Mouse (Mus musculus): ENCODE results near the gene Sars2. TPM values are rescaled to one million over a fixed set of nuclear protein-coding genes. Genes with fewer than 3 reads are reported as not detected.
A peak's percentile ranks its signal among the peaks of the same experiment; 100 is the strongest.

Sars2 gene
- polyA plus RNA-seq, 1 experiment from 2014 or later: 24.9 TPM

DNA sequence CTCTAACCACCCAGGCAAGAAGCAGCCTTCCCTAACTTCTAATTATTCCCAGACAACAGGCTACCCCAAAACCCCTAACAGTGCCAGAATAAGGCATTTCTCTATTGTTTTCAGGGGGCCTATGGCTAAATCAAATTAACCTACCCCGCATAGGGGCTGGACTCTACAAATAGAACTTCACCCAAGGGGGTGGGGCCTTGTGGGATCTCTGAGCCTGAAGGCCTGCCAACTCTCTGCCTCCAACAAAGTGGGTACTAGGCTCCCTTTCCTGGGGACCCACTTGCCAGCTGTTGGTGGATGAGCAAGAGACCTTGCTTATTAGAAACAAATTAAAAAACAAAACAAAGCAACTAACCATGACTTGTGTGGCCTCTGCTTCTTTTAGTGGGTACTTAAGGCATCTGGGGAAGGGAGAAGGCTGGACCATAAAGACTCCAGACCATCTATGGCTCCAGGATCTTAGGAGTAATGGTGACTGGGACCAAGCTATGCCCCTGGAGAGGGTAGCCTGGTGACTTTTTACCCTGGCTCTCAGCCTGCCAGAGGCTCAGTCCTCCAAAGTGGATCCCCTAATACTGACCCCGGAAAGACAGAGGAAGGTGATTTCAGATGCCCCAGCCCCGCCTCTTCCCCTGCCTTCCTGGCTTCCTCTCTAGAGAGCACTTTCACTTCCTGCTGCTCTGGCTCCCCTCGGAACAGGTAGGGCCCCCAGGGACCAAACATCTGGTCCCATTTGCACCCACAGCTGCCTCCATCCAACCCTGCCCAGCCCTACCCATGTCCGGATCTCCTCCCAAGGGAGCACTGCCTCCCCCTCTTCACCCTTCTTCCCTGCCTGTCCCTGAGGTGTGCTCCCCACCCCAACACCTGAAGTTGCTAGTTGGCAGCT, 46.8 kb downstream of the Sars2 start, which contains the start of gene Rinl:
Gene Rinl, plus strand, starts transcription at position 663 of the 889 bp plus-strand sequence.
- H3K36me3 ChIP-seq (ENCODE audit: control insufficient read depth, insufficient read depth, low read length): peaks cover 6% of the 10 kb centered on the region
- H3K4me1 ChIP-seq (ENCODE audit: control insufficient read depth, insufficient read depth, low read length): peaks cover 19% of the 10 kb centered on the region
- no peak within 1 kb of the TSS for H3K9ac ChIP-seq (replicated peaks; ENCODE audit: low read depth, low read length)
- H3K4me3 ChIP-seq (ENCODE audit: low read depth, low read length): no peak within 1 kb of the TSS
- 44% methylated on average over 5 of the region's 5 CpGs for WGBS
- H3K27me3 ChIP-seq (ENCODE audit: control insufficient read depth, insufficient read depth, low read length): no peaks in the 10 kb centered on the region
- H3K9me3 ChIP-seq (ENCODE audit: control insufficient read depth, low read depth, low read length): no peaks in the 10 kb centered on the region
- H3K27ac ChIP-seq (ENCODE audit: low read length): peak within 1 kb of the TSS; percentile 44; the same call in 1 of the 2 replicates
- ATAC-seq (ENCODE audit: insufficient number of reproducible peaks, insufficient read depth, low FRiP score, low read depth): no peak
- no peak within 1 kb of the TSS for H3K4me2 ChIP-seq (replicated peaks; ENCODE audit: low read depth, low read length)

DNA sequence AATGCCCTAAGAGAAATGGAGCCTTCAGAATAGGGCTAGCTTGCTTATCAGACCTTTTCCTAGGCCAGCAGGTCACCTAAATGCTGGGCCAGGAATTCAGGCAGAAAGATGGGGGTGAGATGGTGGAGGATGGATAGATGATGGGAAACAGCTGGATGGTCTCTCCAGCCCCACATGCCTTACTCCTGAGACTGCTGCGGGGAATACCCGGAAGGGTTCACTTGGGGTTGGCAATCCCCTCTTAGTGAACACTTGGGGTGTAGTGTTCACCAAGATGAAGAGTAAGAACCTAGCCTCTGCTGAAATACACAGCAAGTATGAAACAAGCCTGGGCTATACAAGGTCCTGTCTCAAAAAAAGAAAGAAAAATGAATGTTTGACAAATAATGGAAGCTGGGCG, 47.4 kb downstream of the Sars2 start:
- Histone ChIP-seq H3K4me1 (ENCODE audit: control insufficient read depth, insufficient read depth, low read length) (peaks cover 19% of the 10 kb centered on the region), H3K27me3 (ENCODE audit: control insufficient read depth, insufficient read depth, low read length) (no peaks in the 10 kb centered on the region), H3K9ac (replicated peaks; ENCODE audit: low read depth, low read length) (no peak overlapping the region), H3K4me2 (replicated peaks; ENCODE audit: low read depth, low read length) (no peak overlapping the region), H3K9me3 (ENCODE audit: control insufficient read depth, low read depth, low read length) (no peaks in the 10 kb centered on the region), H3K36me3 (ENCODE audit: control insufficient read depth, insufficient read depth, low read length) (peaks cover 3% of the 10 kb centered on the region; the same call in 1 of the 2 replicates), H3K27ac (ENCODE audit: low read length) (no peak overlapping the region; the same call in 1 of the 2 replicates), H3K4me3 (ENCODE audit: low read depth, low read length) (no peak overlapping the region)
- no peak for ATAC-seq (ENCODE audit: insufficient number of reproducible peaks, insufficient read depth, low FRiP score, low read depth)
- 28% methylated on average over 3 of the region's 3 CpGs for WGBS

DNA sequence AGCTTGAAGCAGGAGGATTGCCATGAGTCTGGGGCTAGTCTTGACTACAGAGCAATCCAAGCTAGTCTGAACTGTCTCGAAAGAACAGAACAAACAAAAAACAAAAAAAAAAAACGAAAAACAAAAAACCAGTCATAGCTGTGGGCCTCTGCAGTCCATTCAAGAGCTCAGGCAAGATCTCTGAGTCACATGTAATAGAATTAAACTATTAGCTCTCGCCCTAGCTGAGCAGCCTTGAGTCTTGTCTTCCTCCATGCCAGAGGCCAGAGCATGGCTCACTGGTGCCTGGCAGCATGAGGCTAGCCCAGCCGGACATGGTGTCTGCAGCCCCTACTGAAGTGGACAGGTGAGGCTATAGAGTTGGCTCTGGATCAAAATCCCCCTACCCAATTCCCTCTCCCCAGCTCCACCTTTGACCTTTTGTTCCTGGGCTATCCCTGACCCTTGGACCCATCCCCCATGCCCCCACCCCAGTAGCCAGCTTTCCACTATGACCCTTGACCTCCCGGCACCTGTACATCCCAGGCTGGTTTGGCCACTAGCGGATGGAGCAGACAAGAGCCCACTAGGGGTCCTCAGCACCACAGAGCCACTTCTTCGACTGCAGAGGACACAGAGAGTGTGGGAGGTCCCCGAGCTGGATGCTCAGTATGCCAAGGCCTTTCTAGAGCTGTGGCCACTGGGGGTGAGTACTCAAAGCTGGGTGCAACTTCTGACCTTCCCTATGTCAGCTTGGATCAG, 48.4 kb downstream of the Sars2 start:
- Histone ChIP-seq H3K4me1 (ENCODE audit: control insufficient read depth, insufficient read depth, low read length) (peaks cover 19% of the 10 kb centered on the region), H3K27ac (ENCODE audit: low read length) (peak overlapping the region; percentile 44; the same call in 1 of the 2 replicates), H3K27me3 (ENCODE audit: control insufficient read depth, insufficient read depth, low read length) (no peaks in the 10 kb centered on the region), H3K4me2 (replicated peaks; ENCODE audit: low read depth, low read length) (no peak overlapping the region), H3K4me3 (ENCODE audit: low read depth, low read length) (no peak overlapping the region), H3K36me3 (ENCODE audit: control insufficient read depth, insufficient read depth, low read length) (peaks cover 3% of the 10 kb centered on the region; the same call in 1 of the 2 replicates), H3K9me3 (ENCODE audit: control insufficient read depth, low read depth, low read length) (no peaks in the 10 kb centered on the region), H3K9ac (replicated peaks; ENCODE audit: low read depth, low read length) (no peak overlapping the region)
- ATAC-seq (ENCODE audit: insufficient number of reproducible peaks, insufficient read depth, low FRiP score, low read depth): no peak
- WGBS: 59% methylated on average over 8 of the region's 8 CpGs

DNA sequence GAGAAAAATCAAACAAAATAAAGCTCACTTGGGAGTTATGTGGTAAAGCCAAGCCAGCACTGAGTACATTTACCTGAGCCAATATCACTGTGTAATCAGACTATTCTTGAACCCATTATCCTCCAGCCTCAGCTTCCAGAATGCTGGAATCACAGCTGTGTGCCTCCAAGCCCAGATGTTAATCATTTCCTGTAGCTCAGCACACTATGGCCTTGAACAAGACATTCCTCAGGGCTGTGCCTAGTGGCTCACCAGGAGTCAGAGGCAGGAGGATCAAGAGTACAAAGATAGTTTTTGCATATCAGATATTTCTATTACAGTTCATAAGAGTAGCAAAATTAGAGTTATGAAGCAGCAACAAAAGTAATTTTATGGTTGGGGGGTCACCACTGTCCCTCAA, 49.9 kb downstream of the Sars2 start:
- H3K9ac ChIP-seq (replicated peaks; ENCODE audit: low read depth, low read length): no peak overlapping the region
- no peak for ATAC-seq (ENCODE audit: insufficient number of reproducible peaks, insufficient read depth, low FRiP score, low read depth)
- H3K9me3 ChIP-seq (ENCODE audit: control insufficient read depth, low read depth, low read length): no peaks in the 10 kb centered on the region
- H3K27me3 ChIP-seq (ENCODE audit: control insufficient read depth, insufficient read depth, low read length): no peaks in the 10 kb centered on the region
- H3K4me3 ChIP-seq (ENCODE audit: low read depth, low read length): no peak overlapping the region
- H3K36me3 ChIP-seq (ENCODE audit: control insufficient read depth, insufficient read depth, low read length): no peaks in the 10 kb centered on the region; the same call in 1 of the 2 replicates
- H3K27ac ChIP-seq (ENCODE audit: low read length): no peak overlapping the region
- H3K4me2 ChIP-seq (replicated peaks; ENCODE audit: low read depth, low read length): no peak overlapping the region
- H3K4me1 ChIP-seq (ENCODE audit: control insufficient read depth, insufficient read depth, low read length): peaks cover 19% of the 10 kb centered on the region

DNA sequence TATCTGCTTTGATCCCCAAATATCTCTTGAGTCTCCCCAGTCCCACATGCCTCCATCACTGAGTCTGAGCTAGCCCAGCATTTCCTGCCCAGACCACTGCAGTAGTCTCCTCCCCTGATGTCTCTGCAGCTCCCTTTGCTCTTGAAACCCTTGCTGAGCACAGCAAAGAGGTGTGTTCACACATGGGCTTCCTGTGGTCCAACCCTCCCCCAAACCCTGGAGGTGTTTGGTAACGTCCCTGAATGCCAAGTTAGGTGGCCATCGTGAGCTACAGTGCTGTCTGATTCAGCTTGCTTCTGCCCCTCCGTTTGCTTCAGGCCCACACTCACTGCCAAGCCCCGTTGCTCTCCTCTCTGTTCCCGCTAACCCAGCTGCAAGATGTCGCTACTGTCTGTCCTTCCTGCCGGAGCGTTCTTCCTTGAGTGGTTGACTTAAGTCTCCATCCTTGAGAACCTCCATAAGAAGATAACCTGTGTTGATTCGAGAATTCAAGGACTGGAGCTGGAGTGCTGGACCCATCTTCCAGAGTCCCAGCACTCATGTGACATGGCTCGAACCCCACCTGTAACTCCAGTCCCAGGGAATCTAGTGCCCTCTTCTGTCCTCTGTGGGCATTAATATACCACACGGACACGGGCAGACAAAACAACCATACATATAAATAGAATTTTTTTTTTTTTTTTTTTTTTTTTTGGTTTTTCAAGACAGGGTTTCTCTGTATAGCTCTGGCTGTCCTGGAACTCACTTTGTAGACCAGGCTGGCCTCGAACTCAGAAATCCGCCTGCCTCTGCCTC, 50.8 kb downstream of the Sars2 start:
- Histone ChIP-seq H3K36me3 (ENCODE audit: control insufficient read depth, insufficient read depth, low read length) (no peaks in the 10 kb centered on the region; the same call in 1 of the 2 replicates), H3K9me3 (ENCODE audit: control insufficient read depth, low read depth, low read length) (no peaks in the 10 kb centered on the region), H3K4me1 (ENCODE audit: control insufficient read depth, insufficient read depth, low read length) (peaks cover 19% of the 10 kb centered on the region), H3K27me3 (ENCODE audit: control insufficient read depth, insufficient read depth, low read length) (no peaks in the 10 kb centered on the region), H3K4me2 (replicated peaks; ENCODE audit: low read depth, low read length) (no peak overlapping the region), H3K9ac (replicated peaks; ENCODE audit: low read depth, low read length) (no peak overlapping the region), H3K4me3 (ENCODE audit: low read depth, low read length) (no peak overlapping the region), H3K27ac (ENCODE audit: low read length) (no peak overlapping the region)
- ATAC-seq (ENCODE audit: insufficient number of reproducible peaks, insufficient read depth, low FRiP score, low read depth): no peak
- 70% methylated on average over 12 of the region's 14 CpGs for WGBS

DNA sequence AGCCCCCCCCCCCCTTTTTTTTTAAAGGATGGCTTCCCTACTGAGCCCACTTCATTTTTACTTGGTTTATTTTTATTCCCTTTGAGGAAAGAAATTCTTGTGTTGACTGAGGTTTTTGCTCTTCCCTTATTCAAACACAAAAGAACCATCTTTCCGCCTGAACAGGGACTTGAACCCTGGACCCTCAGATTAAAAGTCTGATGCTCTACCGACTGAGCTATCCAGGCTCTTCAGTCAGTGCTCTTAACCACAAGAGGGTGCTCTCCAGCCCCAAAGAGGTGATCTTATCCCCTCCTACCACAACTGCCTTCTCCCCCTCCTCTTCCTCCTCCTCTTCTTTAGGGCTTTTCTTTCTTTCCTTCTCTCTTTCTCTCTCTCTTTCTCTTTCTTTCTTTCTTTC, 52.0 kb downstream of the Sars2 start:
- WGBS: 54% methylated on average over 2 of the region's 2 CpGs
- no peak for ATAC-seq (ENCODE audit: insufficient number of reproducible peaks, insufficient read depth, low FRiP score, low read depth)
- Histone ChIP-seq H3K27me3 (ENCODE audit: control insufficient read depth, insufficient read depth, low read length) (no peaks in the 10 kb centered on the region), H3K9ac (replicated peaks; ENCODE audit: low read depth, low read length) (no peak overlapping the region), H3K27ac (ENCODE audit: low read length) (no peak overlapping the region), H3K4me1 (ENCODE audit: control insufficient read depth, insufficient read depth, low read length) (peaks cover 13% of the 10 kb centered on the region), H3K4me2 (replicated peaks; ENCODE audit: low read depth, low read length) (no peak overlapping the region), H3K4me3 (ENCODE audit: low read depth, low read length) (no peak overlapping the region), H3K36me3 (ENCODE audit: control insufficient read depth, insufficient read depth, low read length) (no peaks in the 10 kb centered on the region), H3K9me3 (ENCODE audit: control insufficient read depth, low read depth, low read length) (no peaks in the 10 kb centered on the region)

DNA sequence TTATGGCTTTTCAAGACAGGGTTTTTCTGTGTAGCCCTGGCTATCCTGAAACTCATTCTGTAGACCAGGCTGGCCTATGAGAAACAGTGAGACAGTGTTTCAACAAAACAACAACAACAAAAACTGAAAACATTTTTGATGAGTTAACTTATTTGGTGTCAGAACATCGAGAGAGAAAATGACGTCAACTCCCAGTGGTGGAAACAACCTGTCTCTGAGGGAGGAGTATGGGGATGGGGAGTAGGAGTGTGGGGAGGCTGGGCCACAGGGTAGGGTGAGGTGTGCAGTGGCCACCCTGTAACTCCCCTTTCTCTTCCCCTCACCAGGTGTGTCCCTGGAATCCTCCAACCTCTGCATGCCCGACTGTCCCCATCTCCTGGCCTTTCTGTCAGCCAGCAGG, 52.7 kb downstream of the Sars2 start:
- no peak overlapping the region for H3K27ac ChIP-seq (ENCODE audit: low read length)
- no peak for ATAC-seq (ENCODE audit: insufficient number of reproducible peaks, insufficient read depth, low FRiP score, low read depth)

DNA sequence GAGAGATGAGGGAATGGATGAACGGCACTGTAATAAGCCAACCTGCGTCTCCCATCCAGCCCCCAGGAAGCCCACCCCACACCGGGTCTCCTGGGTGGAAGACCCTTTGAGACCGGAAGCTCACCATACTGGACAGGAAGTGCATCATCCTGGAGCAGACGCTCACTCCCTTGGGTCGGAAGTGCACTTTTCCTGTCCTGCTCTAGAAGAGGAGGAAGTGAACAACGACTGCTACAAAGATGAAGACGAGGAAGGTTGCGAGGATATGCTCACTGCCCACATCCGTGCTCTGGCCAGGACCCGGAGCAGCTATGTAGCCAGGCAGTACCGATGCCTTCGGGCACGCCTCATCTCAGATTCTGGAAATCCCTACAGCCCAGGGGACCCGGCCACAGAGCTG, 54.0 kb downstream of the Sars2 start:
- H3K36me3 ChIP-seq (ENCODE audit: control insufficient read depth, insufficient read depth, low read length): no peaks in the 10 kb centered on the region
- ATAC-seq (ENCODE audit: insufficient number of reproducible peaks, insufficient read depth, low FRiP score, low read depth): no peak
- no peak overlapping the region for H3K4me2 ChIP-seq (replicated peaks; ENCODE audit: low read depth, low read length)
- no peak overlapping the region for H3K4me3 ChIP-seq (ENCODE audit: low read depth, low read length)
- H3K4me1 ChIP-seq (ENCODE audit: control insufficient read depth, insufficient read depth, low read length): 0 out of 2 replicates have a peak, but pooled peaks cover 4% of the 10 kb centered on the region
- H3K27me3 ChIP-seq (ENCODE audit: control insufficient read depth, insufficient read depth, low read length): no peaks in the 10 kb centered on the region
- no peaks in the 10 kb centered on the region for H3K9me3 ChIP-seq (ENCODE audit: control insufficient read depth, low read depth, low read length)
- no peak overlapping the region for H3K27ac ChIP-seq (ENCODE audit: low read length)
- whole genome bisulfite sequencing: 76% methylated on average over 15 of the region's 15 CpGs
- no peak overlapping the region for H3K9ac ChIP-seq (replicated peaks; ENCODE audit: low read depth, low read length)

More for the DNA sequence above, 52.7 kb downstream of the Sars2 start:
- Histone ChIP-seq H3K9me3 (ENCODE audit: control insufficient read depth, low read depth, low read length) (no peaks in the 10 kb centered on the region), H3K4me3 (ENCODE audit: low read depth, low read length) (no peak overlapping the region), H3K27me3 (ENCODE audit: control insufficient read depth, insufficient read depth, low read length) (no peaks in the 10 kb centered on the region), H3K4me1 (ENCODE audit: control insufficient read depth, insufficient read depth, low read length) (peaks cover 8% of the 10 kb centered on the region; the same call in 1 of the 2 replicates), H3K4me2 (replicated peaks; ENCODE audit: low read depth, low read length) (no peak overlapping the region), H3K9ac (replicated peaks; ENCODE audit: low read depth, low read length) (no peak overlapping the region), H3K36me3 (ENCODE audit: control insufficient read depth, insufficient read depth, low read length) (no peaks in the 10 kb centered on the region)
- 76% methylated on average over 3 of the region's 3 CpGs for WGBS

All from stomach, embryonic 14.5 days (tissue).